Mouse (Mus musculus): ENCODE measurements at regions not wholly inside any gene's neighbourhood (a gene's known extent, or its start where the extent isn't known, plus 50 kb on each side); places are given as distances from the start of the nearest gene placed in this dataset.
A peak's percentile ranks its signal among the peaks of the same experiment; 100 is the strongest.

- peak; percentile 74 for ATAC-seq (ENCODE audit: poor library complexity, severe bottlenecking)
Observed at GRCm38 (mm10) chr15:38607368-38607767, 1182.0 kb downstream of the 4930447A16Rik start.

- no peak for ATAC-seq (ENCODE audit: poor library complexity, severe bottlenecking)
Observed at GRCm38 (mm10) chr15:38608207-38608870, 1183.0 kb downstream of the 4930447A16Rik start.

GRCm38 (mm10) chr15:38609522-38609921, 1184.2 kb downstream of the 4930447A16Rik start:
- no peak for ATAC-seq (ENCODE audit: poor library complexity, severe bottlenecking)
